Mouse (Mus musculus): ENCODE measurements around the gene Vmn1r239-ps.
"Not testable (repeated sequence)": the region's sequence is repeated elsewhere in the genome, so short reads cannot be mapped to it uniquely, and the experiment has no call there.

Gene Vmn1r239-ps

DNA sequence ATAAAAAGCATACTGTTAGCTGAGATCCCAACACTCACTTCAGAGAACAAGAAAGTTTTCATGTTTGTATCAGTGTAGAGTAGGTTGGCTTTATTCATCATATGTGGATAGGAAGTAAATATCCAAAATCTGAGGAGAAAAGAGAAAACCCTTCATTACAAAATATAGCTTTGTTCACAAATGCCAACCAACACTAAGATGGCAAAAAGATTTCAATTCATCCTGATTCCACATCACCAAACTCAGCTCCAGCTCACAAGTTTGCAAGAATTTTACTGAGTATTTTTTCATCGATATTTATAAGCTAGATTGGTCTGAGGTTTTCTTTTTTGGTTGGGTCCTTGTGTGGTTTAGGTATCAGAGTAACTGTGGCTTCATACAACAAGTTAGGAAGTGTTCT, at the start of gene Vmn1r239-ps:
Gene Vmn1r239-ps, minus strand, starts transcription at position 101 of the 400 bp plus-strand sequence.
- DNase-seq (ENCODE audit: low spot score), result not testable (repeated sequence)

DNA sequence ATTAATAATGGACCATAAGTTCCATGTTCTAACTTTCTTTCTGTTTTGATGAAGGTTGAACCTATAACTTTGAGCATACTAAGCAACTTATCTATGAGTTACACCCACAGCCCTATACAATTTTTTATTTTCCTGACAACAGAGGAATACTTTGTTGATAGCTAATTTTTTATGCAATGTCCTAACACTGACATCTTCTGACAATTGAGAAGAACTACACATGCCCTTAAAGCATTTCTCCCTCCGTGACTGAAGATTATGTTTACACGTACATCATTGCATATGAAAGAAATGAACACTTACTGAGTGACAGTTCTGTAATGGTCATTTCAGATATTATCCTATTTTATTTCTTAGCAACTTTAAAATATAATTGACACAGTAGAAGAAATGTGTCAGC, 36.0 kb upstream of the Vmn1r239-ps start:
- no peak for DNase-seq (ENCODE audit: low spot score)

DNA sequence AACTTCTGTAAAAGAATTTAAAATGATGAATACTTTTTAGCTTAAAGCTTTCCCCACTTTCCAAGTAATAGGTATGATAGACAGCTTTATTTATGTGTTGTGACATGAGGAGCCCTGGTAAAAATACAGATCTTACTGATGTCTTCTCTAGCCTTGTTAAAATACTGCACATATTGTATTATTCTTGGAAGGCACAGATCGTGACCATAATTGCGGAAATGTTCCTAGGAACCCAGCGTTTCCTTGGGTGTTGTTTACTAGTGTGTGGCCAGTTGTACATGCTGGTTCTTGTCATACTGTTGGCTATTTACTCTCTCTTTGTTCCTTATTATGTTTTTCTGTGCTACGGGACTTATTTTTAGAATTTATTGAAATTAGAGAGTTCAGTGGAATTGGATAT, 10.1 kb downstream of the Vmn1r239-ps start:
- no peak for DNase-seq (ENCODE audit: low spot score)

GRCm38 (mm10) chrX:147435400-147435799, 18.1 kb downstream of the Vmn1r239-ps start:
- no peak for DNase-seq (ENCODE audit: low spot score)

- DNase-seq (ENCODE audit: low spot score), result no peak
Observed at GRCm38 (mm10) chrX:147429753-147430152, 23.8 kb downstream of the Vmn1r239-ps start.

- DNase-seq (ENCODE audit: low spot score), result no peak
Observed at GRCm38 (mm10) chrX:147429129-147429528, 24.4 kb downstream of the Vmn1r239-ps start, which contains the start of gene Il13ra2. Gene Il13ra2 (minus strand): TSS chrX:147429192.
